Mouse (Mus musculus): Measurements from ENCODE around the gene Senp5. TPM values are rescaled to one million over a fixed set of nuclear protein-coding genes. Genes with fewer than 3 reads are reported as not detected.
A peak's percentile ranks its signal among the peaks of the same experiment; 100 is the strongest.

Senp5 gene
- polyA plus RNA-seq, 1 experiment from 2014 or later: 24.9 TPM

DNA sequence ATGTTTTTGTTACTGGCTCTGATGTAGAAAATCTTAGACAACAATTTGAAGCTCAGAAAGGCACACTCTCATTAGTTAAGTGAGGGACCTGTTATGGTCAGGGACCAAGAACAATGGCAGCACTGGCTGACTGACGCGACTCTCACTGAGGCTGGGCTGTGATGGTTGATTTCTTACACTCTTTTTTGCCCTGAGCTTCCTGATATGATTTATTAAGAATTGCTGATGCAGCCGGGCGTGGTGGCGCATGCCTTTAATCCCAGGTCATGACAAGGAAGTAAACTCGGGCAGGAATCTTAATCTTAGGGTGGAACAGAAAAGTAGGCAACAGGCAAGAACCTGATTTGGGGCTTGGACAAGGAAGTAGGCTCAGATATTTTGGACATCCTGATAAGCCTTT lies 77.0 kb downstream of the Senp5 start:
- H3K4me1 ChIP-seq (replicated peaks): no peaks in the 10 kb centered on the region
- no peaks in the 10 kb centered on the region for H3K36me3 ChIP-seq
- H3K4me3 ChIP-seq (replicated peaks): no peak overlapping the region
- H3K27ac ChIP-seq: no peak overlapping the region
- no peak for ATAC-seq (ENCODE audit: insufficient number of reproducible peaks, insufficient read depth, low FRiP score, low TSS enrichment, low read depth)
- no peaks in the 10 kb centered on the region for H3K9me3 ChIP-seq
- H3K9ac ChIP-seq (replicated peaks): no peak overlapping the region
- 87% methylated on average over 6 of the region's 6 CpGs for WGBS
- H3K27me3 ChIP-seq: peaks cover 7% of the 10 kb centered on the region; the same call in 1 of the 2 replicates
- H3K4me2 ChIP-seq: no peak overlapping the region

DNA sequence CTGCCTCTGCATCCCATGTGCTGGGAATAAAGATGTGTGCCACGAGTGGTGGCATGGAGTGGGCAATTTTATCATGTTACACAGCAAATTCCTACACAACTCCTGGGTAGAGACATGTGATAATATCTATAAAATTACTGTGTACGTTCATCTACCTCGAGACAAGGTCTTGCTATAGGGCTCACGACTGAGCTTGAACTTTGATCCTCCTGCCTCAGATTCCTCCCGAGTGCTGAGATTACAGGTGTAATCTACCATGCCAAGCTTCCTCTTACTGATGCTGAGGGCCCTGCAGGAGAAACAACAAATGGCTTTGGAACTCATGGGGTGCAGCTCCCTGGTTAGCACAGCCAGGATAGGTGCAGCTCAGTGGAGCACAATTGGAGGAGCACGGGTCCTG lies 78.7 kb downstream of the Senp5 start:
- Histone ChIP-seq H3K27ac (no peak overlapping the region), H3K27me3 (no peaks in the 10 kb centered on the region), H3K4me2 (no peak overlapping the region), H3K4me1 (replicated peaks) (no peaks in the 10 kb centered on the region), H3K9ac (replicated peaks) (no peak overlapping the region), H3K36me3 (no peaks in the 10 kb centered on the region), H3K9me3 (no peaks in the 10 kb centered on the region), H3K4me3 (replicated peaks) (no peak overlapping the region)
- 82% methylated on average over 6 of the region's 6 CpGs for WGBS
- ATAC-seq (ENCODE audit: insufficient number of reproducible peaks, insufficient read depth, low FRiP score, low TSS enrichment, low read depth): no peak

DNA sequence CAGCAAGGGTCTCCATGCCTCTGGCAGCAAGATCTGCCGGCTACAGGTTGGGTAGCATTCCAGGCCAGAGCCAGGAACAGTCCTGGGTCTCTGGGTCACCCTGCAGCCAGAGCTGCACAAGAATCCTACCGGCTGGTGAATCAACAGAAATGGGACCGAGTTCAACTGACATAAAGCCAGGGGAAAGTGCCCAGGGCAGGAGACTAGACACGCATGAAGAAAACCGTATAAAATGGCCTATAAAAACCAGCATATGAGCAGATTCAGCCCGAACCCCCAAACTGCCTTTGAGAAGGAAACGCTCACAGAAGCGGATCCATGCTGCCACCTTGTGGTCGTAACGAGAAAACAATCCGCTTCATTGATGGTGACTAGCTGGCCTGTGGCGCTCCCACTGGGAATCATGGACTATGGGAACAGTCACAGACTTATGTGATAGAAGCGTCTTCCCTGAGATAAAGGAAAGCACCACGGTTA lies 84.8 kb downstream of the Senp5 start:
- 7% methylated on average over 14 of the region's 14 CpGs for WGBS
- Histone ChIP-seq H3K4me3 (replicated peaks) (no peak overlapping the region), H3K9ac (replicated peaks) (no peak overlapping the region), H3K4me1 (replicated peaks) (peaks cover 3% of the 10 kb centered on the region; the same call in 1 of the 2 replicates), H3K9me3 (no peaks in the 10 kb centered on the region), H3K36me3 (no peaks in the 10 kb centered on the region), H3K27me3 (no peaks in the 10 kb centered on the region), H3K4me2 (peak overlapping the region; percentile 40), H3K27ac (no peak overlapping the region)
- ATAC-seq (ENCODE audit: insufficient number of reproducible peaks, insufficient read depth, low FRiP score, low TSS enrichment, low read depth): peak; percentile 47; the same call in 1 of the 2 replicates

DNA sequence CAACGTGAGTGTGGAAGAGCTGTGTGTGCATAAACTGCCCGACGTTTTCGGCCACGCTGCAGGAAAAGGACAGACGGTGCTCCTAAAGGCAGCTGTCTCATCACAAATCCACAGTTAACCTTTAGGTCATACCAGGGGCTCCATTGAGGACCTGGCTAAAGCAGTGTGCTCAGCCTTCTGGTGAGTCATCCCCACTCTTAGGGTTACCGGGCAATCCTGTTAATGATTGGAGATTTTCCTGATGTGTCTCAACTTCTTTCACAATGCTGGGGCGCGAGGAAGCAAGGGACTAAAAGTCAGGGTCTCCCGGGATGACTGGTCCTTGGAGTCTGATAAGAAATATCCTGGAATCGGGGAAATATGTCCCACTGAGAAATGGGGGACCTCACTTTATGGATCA lies 85.3 kb downstream of the Senp5 start:
- Histone ChIP-seq H3K4me3 (replicated peaks) (no peak overlapping the region), H3K4me2 (peak overlapping the region; percentile 40; the same call in 1 of the 2 replicates), H3K9ac (replicated peaks) (no peak overlapping the region), H3K27ac (no peak overlapping the region), H3K27me3 (no peaks in the 10 kb centered on the region), H3K4me1 (replicated peaks) (peaks cover 3% of the 10 kb centered on the region; the same call in 1 of the 2 replicates), H3K36me3 (no peaks in the 10 kb centered on the region), H3K9me3 (no peaks in the 10 kb centered on the region)
- 76% methylated on average over 11 of the region's 11 CpGs for WGBS
- ATAC-seq (ENCODE audit: insufficient number of reproducible peaks, insufficient read depth, low FRiP score, low TSS enrichment, low read depth): no peak

DNA sequence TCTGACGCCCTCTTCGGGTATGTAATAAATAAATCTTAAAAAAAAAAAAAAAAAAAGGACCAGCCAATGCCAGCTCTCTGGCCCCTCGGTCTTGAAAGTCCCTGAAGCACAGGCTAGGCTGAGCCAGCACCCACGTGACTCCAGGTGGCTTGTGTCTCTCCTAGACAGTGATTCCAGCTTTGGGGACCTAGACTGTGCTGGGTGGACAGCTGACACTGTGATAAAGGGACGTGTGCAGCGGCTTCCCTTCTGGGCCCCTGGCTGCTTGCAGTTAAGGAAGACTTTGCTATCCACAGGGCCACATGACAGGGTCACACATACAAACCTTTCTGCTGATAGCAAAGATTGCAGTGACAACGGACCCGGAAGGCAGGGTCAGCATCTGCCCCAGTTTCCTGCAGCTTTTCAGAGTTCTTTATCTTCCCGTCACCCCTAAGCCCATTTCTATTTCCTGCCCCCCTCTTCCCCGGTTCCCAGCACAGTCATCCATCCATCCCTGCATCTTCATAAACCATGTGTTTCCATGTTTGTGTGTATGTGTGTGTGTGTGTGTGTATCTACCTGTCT lies 92.7 kb downstream of the Senp5 start:
- Histone ChIP-seq H3K36me3 (no peaks in the 10 kb centered on the region), H3K4me3 (replicated peaks) (no peak overlapping the region), H3K4me2 (no peak overlapping the region), H3K4me1 (replicated peaks) (peaks cover 14% of the 10 kb centered on the region), H3K9ac (replicated peaks) (no peak overlapping the region), H3K9me3 (no peaks in the 10 kb centered on the region), H3K27ac (no peak overlapping the region), H3K27me3 (0 out of 2 replicates have a peak, but pooled peaks cover 5% of the 10 kb centered on the region)
- no peak for ATAC-seq (ENCODE audit: insufficient number of reproducible peaks, insufficient read depth, low FRiP score, low TSS enrichment, low read depth)
- WGBS: 72% methylated on average over 10 of the region's 10 CpGs

Small RNAs within 50 kb of the gene (microRNA-seq; reads per million reads assigned to microRNA genes)
- gene Gm26269: not detected

Other genes with a start within 250 kb of the Senp5 start
- gene Meltf, start 124.5 kb downstream of the Senp5 start, polyA plus RNA-seq (2016; fragmentation: Nextera tagmentation; extraction: Ambion mirVana): 0.50 and 0.70 TPM in 2 replicates
- gene Pigz, start 69.4 kb downstream of the Senp5 start, polyA plus RNA-seq (2016; fragmentation: Nextera tagmentation; extraction: Ambion mirVana): 0.91 and 1.2 TPM in 2 replicates
- gene 0610012G03Rik, start 54.8 kb downstream of the Senp5 start, polyA plus RNA-seq (2016; fragmentation: Nextera tagmentation; extraction: Ambion mirVana): 77.5 and 83.7 TPM in 2 replicates
- 148 and 149 TPM in 2 replicates for gene Ncbp2, start 54.8 kb downstream of the Senp5 start, polyA plus RNA-seq (2016; fragmentation: Nextera tagmentation; extraction: Ambion mirVana)
- gene Pak2, start 76.1 kb upstream of the Senp5 start, polyA plus RNA-seq (2016; fragmentation: Nextera tagmentation; extraction: Ambion mirVana): 37.9 and 38.0 TPM in 2 replicates
- gene Pigx, start 96.5 kb upstream of the Senp5 start, polyA plus RNA-seq (2016; fragmentation: Nextera tagmentation; extraction: Ambion mirVana): 120 and 124 TPM in 2 replicates
- 34.1 and 35.9 TPM in 2 replicates for gene Cep19, start 96.5 kb upstream of the Senp5 start, polyA plus RNA-seq (2016; fragmentation: Nextera tagmentation; extraction: Ambion mirVana)
- gene Nrros, start 162.3 kb upstream of the Senp5 start, polyA plus RNA-seq (2016; fragmentation: Nextera tagmentation; extraction: Ambion mirVana): 9.4 and 9.9 TPM in 2 replicates
- not detected in 2 replicates for gene Bex6, start 176.5 kb upstream of the Senp5 start, polyA plus RNA-seq (2016; fragmentation: Nextera tagmentation; extraction: Ambion mirVana)
- gene Fbxo45, start 243.9 kb upstream of the Senp5 start, polyA plus RNA-seq (2016; fragmentation: Nextera tagmentation; extraction: Ambion mirVana): 20.1 and 23.9 TPM in 2 replicates
- gene Wdr53, start 243.9 kb upstream of the Senp5 start, polyA plus RNA-seq (2016; fragmentation: Nextera tagmentation; extraction: Ambion mirVana): 18.4 and 19.0 TPM in 2 replicates

All from limb, embryonic 12.5 days (tissue).